Mouse (Mus musculus): ENCODE measurements around the gene Slc22a21. TPM values are rescaled to one million over a fixed set of nuclear protein-coding genes. Genes with fewer than 3 reads are reported as not detected.

The Slc22a21 gene
- polyA plus RNA-seq (2014; fragmentation: Nextera tagmentation; extraction: Ambion mirVana), result 1.9 and 2.0 TPM in 2 replicates

DNA sequence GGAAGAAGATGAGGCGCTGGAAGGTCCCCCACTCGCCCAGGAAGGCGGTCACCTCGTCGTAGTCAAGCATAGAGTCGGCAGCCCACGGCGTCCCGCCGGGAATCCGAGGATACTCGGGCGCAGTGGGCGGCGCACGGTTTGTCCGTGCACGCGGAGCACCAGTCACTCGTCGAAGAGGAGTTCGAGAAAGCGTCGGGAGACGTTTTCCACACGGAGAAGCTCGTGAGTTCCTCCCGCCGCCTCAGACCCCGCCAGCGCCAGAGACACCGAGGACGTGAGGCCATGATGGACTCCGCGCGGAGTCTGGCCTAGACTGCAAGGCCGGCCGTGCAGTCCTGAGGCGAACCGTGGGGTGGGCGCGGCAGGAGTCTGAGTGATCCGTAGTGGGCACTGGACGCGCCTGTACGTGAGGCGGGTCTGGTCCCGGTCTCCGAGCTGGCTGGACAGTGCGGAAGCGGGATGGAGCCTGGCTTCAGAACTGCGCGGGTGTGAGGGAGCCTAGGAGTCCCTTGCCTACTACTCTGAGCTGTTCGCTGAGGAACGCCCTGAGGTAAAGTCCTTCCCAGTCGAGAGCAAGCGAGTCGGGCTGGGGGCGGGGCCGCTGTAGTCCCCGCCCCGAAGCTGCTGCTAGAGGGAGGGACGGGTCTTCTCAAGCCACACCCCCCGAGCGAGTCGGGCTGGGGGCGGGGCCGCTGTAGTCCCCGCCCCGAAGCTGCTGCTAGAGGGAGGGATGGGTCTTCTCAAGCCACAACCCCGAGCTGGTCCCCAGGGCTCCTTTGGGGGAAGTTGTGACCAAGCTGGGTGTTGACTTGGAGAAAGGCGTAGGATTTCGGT, at the start of gene Slc22a21:
TSS of gene Slc22a21 (minus strand) at position 545 of the 834 bp plus-strand sequence.
- no peaks in the 10 kb centered on the region for H3K9me3 ChIP-seq (replicated peaks; ENCODE audit: control insufficient read depth, low read length)
- no peaks in the 10 kb centered on the region for H3K27me3 ChIP-seq (ENCODE audit: control insufficient read depth, insufficient read depth, low read length)
- 2% methylated on average over 73 of the region's 73 CpGs for WGBS (ENCODE audit: insufficient replicate concordance)
- H3K36me3 ChIP-seq (ENCODE audit: control insufficient read depth, insufficient read depth, low read length), result no peaks in the 10 kb centered on the region
- peak; percentile 93 for ATAC-seq (replicated peaks; ENCODE audit: insufficient number of reproducible peaks, low FRiP score, low TSS enrichment)
- H3K9ac ChIP-seq (ENCODE audit: low read depth, low read length), result peak within 1 kb of the TSS; percentile 76
- peak within 1 kb of the TSS; percentile 67 for H3K4me3 ChIP-seq (ENCODE audit: low read depth, low read length)
- peak within 1 kb of the TSS; percentile 97 for H3K4me2 ChIP-seq
- no peaks in the 10 kb centered on the region for H3K4me1 ChIP-seq (ENCODE audit: control insufficient read depth, insufficient read depth, low read length)
- H3K27ac ChIP-seq (ENCODE audit: low read depth, low read length), result no peak within 1 kb of the TSS

GRCm38 (mm10) chr11:54028997-54029396, 48.9 kb upstream of the Slc22a21 start:
- Histone ChIP-seq H3K27ac (ENCODE audit: low read depth, low read length) (no peak overlapping the region), H3K36me3 (ENCODE audit: control insufficient read depth, insufficient read depth, low read length) (no peaks in the 10 kb centered on the region), H3K4me2 (peak overlapping the region; percentile 96), H3K4me1 (ENCODE audit: control insufficient read depth, insufficient read depth, low read length) (peaks cover 8% of the 10 kb centered on the region; the same call in 1 of the 2 replicates), H3K9ac (ENCODE audit: low read depth, low read length) (peak overlapping the region; percentile 78), H3K4me3 (ENCODE audit: low read depth, low read length) (peak overlapping the region; percentile 65), H3K9me3 (replicated peaks; ENCODE audit: control insufficient read depth, low read length) (no peaks in the 10 kb centered on the region), H3K27me3 (ENCODE audit: control insufficient read depth, insufficient read depth, low read length) (peaks cover 35% of the 10 kb centered on the region)
- 66% methylated on average over 4 of the region's 4 CpGs for WGBS (ENCODE audit: insufficient replicate concordance)
- no peak for ATAC-seq (replicated peaks; ENCODE audit: insufficient number of reproducible peaks, low FRiP score, low TSS enrichment)

GRCm38 (mm10) chr11:54028044-54028951, 48.2 kb upstream of the Slc22a21 start, which contains the start of gene Slc22a4:
Gene Slc22a4 (minus strand): TSS chr11:54028090.
- ATAC-seq (replicated peaks; ENCODE audit: insufficient number of reproducible peaks, low FRiP score, low TSS enrichment), result peak; percentile 91
- Histone ChIP-seq H3K4me3 (ENCODE audit: low read depth, low read length) (peak within 1 kb of the TSS; percentile 65), H3K27me3 (ENCODE audit: control insufficient read depth, insufficient read depth, low read length) (peaks cover 35% of the 10 kb centered on the region), H3K27ac (ENCODE audit: low read depth, low read length) (peak within 1 kb of the TSS; percentile 73), H3K9me3 (replicated peaks; ENCODE audit: control insufficient read depth, low read length) (no peaks in the 10 kb centered on the region), H3K9ac (ENCODE audit: low read depth, low read length) (peak within 1 kb of the TSS; percentile 78), H3K36me3 (ENCODE audit: control insufficient read depth, insufficient read depth, low read length) (no peaks in the 10 kb centered on the region), H3K4me1 (ENCODE audit: control insufficient read depth, insufficient read depth, low read length) (peaks cover 8% of the 10 kb centered on the region; the same call in 1 of the 2 replicates), H3K4me2 (peak within 1 kb of the TSS; percentile 96)
- WGBS (ENCODE audit: insufficient replicate concordance), result 2% methylated on average over 61 of the region's 61 CpGs

DNA sequence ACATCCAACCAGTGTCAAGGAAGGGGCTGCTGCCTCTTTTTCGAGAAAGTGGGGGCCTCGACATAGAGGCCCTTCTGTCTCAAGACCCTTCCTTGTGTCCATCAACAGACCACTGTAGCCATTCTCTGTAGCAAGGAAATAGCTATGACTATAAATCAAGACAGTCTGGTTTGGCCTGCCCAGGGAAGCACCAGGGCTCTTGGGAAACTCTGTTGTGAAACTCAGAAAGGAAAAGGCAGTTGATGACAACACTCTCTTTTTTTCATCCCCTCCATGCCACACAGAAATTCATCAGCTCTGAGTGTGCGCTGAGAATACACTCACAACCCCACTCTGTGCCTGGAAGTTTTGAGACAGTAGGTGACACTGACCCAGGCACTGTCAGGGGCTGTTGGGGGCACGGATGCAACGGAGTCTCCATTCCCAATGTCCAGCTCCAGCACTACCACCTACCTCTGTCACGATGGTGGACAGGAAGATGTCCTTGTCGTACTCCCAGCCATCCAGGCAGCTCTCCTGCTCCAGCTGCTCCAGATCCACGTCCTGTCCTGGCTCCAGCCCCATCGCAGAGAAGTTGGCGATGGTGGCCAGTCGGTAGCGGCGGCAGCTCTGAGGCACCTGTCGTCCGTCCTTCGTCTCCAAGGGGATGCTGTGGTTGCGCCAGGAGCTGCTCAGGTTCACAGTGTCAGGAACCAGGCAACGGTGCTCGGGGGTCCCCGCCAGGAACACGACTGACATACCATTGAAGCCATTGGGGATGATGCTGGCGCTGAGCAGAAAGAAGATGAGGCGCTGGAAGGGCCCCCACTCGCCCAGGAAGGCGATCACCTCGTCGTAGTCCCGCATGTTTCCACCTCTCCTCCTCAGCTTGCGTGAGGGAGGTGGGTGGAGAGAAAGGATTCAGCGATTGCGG, 47.3 kb upstream of the Slc22a21 start:
- WGBS (ENCODE audit: insufficient replicate concordance), result 16% methylated on average over 31 of the region's 31 CpGs
- peak overlapping the region; percentile 65 for H3K4me3 ChIP-seq (ENCODE audit: low read depth, low read length)
- ATAC-seq (replicated peaks; ENCODE audit: insufficient number of reproducible peaks, low FRiP score, low TSS enrichment), result no peak
- H3K27ac ChIP-seq (ENCODE audit: low read depth, low read length), result peak overlapping the region; percentile 73
- H3K27me3 ChIP-seq (ENCODE audit: control insufficient read depth, insufficient read depth, low read length), result peaks cover 37% of the 10 kb centered on the region
- H3K36me3 ChIP-seq (ENCODE audit: control insufficient read depth, insufficient read depth, low read length), result no peaks in the 10 kb centered on the region
- H3K4me1 ChIP-seq (ENCODE audit: control insufficient read depth, insufficient read depth, low read length), result peaks cover 8% of the 10 kb centered on the region; the same call in 1 of the 2 replicates
- no peaks in the 10 kb centered on the region for H3K9me3 ChIP-seq (replicated peaks; ENCODE audit: control insufficient read depth, low read length)
- H3K9ac ChIP-seq (ENCODE audit: low read depth, low read length), result peak overlapping the region; percentile 78
- peak overlapping the region; percentile 96 for H3K4me2 ChIP-seq

- no peak overlapping the region for H3K9ac ChIP-seq (ENCODE audit: low read depth, low read length)
- H3K27me3 ChIP-seq (ENCODE audit: control insufficient read depth, insufficient read depth, low read length), result peaks cover 37% of the 10 kb centered on the region
- H3K4me1 ChIP-seq (ENCODE audit: control insufficient read depth, insufficient read depth, low read length), result peaks cover 8% of the 10 kb centered on the region; the same call in 1 of the 2 replicates
- peak overlapping the region; percentile 65 for H3K4me3 ChIP-seq (ENCODE audit: low read depth, low read length)
- peak overlapping the region; percentile 96 for H3K4me2 ChIP-seq
- peak; percentile 82; the same call in 1 of the 2 replicates for ATAC-seq (replicated peaks; ENCODE audit: insufficient number of reproducible peaks, low FRiP score, low TSS enrichment)
- peak overlapping the region; percentile 73 for H3K27ac ChIP-seq (ENCODE audit: low read depth, low read length)
- H3K9me3 ChIP-seq (replicated peaks; ENCODE audit: control insufficient read depth, low read length), result no peaks in the 10 kb centered on the region
- WGBS (ENCODE audit: insufficient replicate concordance), result 36% methylated on average over 1 of the region's 1 CpGs
- no peaks in the 10 kb centered on the region for H3K36me3 ChIP-seq (ENCODE audit: control insufficient read depth, insufficient read depth, low read length)
Measured at GRCm38 (mm10) chr11:54026491-54027041, 46.4 kb upstream of the Slc22a21 start.

DNA sequence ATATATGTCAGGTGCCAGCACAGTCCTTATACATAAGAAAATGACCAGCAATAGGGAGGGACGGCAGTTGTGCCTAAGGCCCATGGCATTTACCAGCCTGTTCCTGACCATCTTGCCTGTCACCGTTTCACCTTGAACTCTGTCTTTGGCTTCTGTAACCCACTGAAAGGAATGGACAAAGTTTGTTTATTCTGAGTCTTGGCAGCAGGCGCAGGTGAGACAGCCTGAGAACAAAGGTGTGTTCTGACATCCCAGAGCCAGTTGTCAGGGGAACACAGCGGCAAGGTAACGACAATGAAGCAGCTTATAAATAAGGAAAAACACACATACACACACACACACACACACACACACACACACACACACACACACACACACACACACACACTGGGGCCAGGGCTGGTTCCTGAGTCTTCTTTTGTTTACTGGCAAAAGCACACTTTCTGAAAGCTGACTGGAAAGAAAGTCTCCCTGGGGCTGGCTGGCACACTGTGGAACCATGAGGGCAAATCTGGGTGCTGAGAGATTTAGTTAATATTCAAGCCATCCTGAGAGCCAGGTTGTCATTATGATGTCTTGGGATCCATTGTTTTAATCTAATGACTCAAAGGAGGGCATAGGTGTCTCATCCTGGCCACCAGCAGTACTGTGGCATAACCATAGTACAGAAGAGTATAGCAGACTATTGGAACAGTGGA, 41.4 kb upstream of the Slc22a21 start:
- H3K9ac ChIP-seq (ENCODE audit: low read depth, low read length), result no peak overlapping the region
- 91% methylated on average over 5 of the region's 5 CpGs for WGBS (ENCODE audit: insufficient replicate concordance)
- H3K27me3 ChIP-seq (ENCODE audit: control insufficient read depth, insufficient read depth, low read length), result peaks cover 14% of the 10 kb centered on the region
- no peak overlapping the region for H3K4me2 ChIP-seq
- no peak overlapping the region for H3K4me3 ChIP-seq (ENCODE audit: low read depth, low read length)
- no peaks in the 10 kb centered on the region for H3K4me1 ChIP-seq (ENCODE audit: control insufficient read depth, insufficient read depth, low read length)
- no peak overlapping the region for H3K27ac ChIP-seq (ENCODE audit: low read depth, low read length)
- ATAC-seq (replicated peaks; ENCODE audit: insufficient number of reproducible peaks, low FRiP score, low TSS enrichment), result no peak
- no peaks in the 10 kb centered on the region for H3K9me3 ChIP-seq (replicated peaks; ENCODE audit: control insufficient read depth, low read length)
- no peaks in the 10 kb centered on the region for H3K36me3 ChIP-seq (ENCODE audit: control insufficient read depth, insufficient read depth, low read length)

- Histone ChIP-seq H3K9ac (ENCODE audit: low read depth, low read length) (no peak overlapping the region), H3K9me3 (replicated peaks; ENCODE audit: control insufficient read depth, low read length) (no peaks in the 10 kb centered on the region), H3K4me1 (ENCODE audit: control insufficient read depth, insufficient read depth, low read length) (no peaks in the 10 kb centered on the region), H3K4me2 (no peak overlapping the region), H3K27ac (ENCODE audit: low read depth, low read length) (no peak overlapping the region), H3K27me3 (ENCODE audit: control insufficient read depth, insufficient read depth, low read length) (peaks cover 2% of the 10 kb centered on the region; the same call in 1 of the 2 replicates), H3K36me3 (ENCODE audit: control insufficient read depth, insufficient read depth, low read length) (no peaks in the 10 kb centered on the region), H3K4me3 (ENCODE audit: low read depth, low read length) (no peak overlapping the region)
- ATAC-seq (replicated peaks; ENCODE audit: insufficient number of reproducible peaks, low FRiP score, low TSS enrichment), result 0 out of 2 replicates have a peak, but pooled peaks have one; percentile 7
- 77% methylated on average over 3 of the region's 3 CpGs for WGBS (ENCODE audit: insufficient replicate concordance)
Measured at GRCm38 (mm10) chr11:54018893-54019732, 39.0 kb upstream of the Slc22a21 start.
